Mouse (Mus musculus) E14TG2a.4 (cell line): ENCODE data around the gene Ahcyl1.

Source experiments
- CTCF ChIP-seq: conservative IDR thresholded peaks from 2 replicates; pipeline ENCODE4 v1.5.1; 2014; ENCODE audit warnings: low read length
- NANOG ChIP-seq: IDR thresholded peaks from 2 replicates; pipeline ENCODE4 v1.6.1; 2014; ENCODE audit warnings: borderline replicate concordance, low read length, mixed read lengths

- no peak for TF ChIP-seq NANOG
- no peak for TF ChIP-seq CTCF
Measured at GRCm38 (mm10) chr3:107656888-107657287, 39.5 kb downstream of the Ahcyl1 start.
